Comparison of ENCODE assay signal across 7 mouse cellular contexts in genomic region chr8:57488312-57488765, GRCm38 (mm10). TPM values are rescaled to one million over a fixed set of nuclear protein-coding genes. Genes with fewer than 3 reads are reported as not detected.
DNase-seq lines count a peak whose midpoint lies in the region; ATAC-seq and TF ChIP-seq lines count a peak whose summit lies in the region.

No protein-coding gene starts in this region.

- H3K4me1 ChIP-seq in cerebellum, adult 2 months (ENCODE audit: control insufficient read depth, insufficient read depth, low read length) = peaks cover 4% of the 10 kb centered on the region; the same call in 1 of the 2 replicates
- H3K4me1 ChIP-seq in forebrain, postnatal 0 days (ENCODE audit: insufficient read depth) = peaks cover 9% of the 10 kb centered on the region; the same call in 1 of the 2 replicates
- no peaks in the 10 kb centered on the region for H3K4me1 ChIP-seq in hindbrain, embryonic 11.5 days (replicated peaks; ENCODE audit: control insufficient read depth, insufficient read depth, low read length)

- peak overlapping the region; percentile 70 for H3K27ac ChIP-seq in cerebellum, adult 2 months (ENCODE audit: insufficient read depth, low read length)
- H3K27ac ChIP-seq in forebrain, postnatal 0 days (ENCODE audit: low read depth, low read length) = peak overlapping the region; percentile 54; the same call in 1 of the 2 replicates
- H3K27ac ChIP-seq in hindbrain, embryonic 11.5 days (ENCODE audit: low read depth, low read length) = peak overlapping the region; percentile 97

- H3K4me2 ChIP-seq in forebrain, postnatal 0 days (ENCODE audit: low read depth) = peak overlapping the region; percentile 78
- peak overlapping the region; percentile 74 for H3K4me2 ChIP-seq in hindbrain, embryonic 11.5 days (replicated peaks; ENCODE audit: low read depth, low read length)

- peak; percentile 27 for ATAC-seq in forebrain, postnatal 0 days
- ATAC-seq in hindbrain, embryonic 11.5 days (ENCODE audit: low FRiP score) = peak; percentile 55

- no peak for TF ChIP-seq CTCF in cerebellum, adult 2 months (IDR thresholded peaks at IDR 0.05; ENCODE audit: borderline replicate concordance, insufficient read depth, low read depth, low read length)
- no peak for TF ChIP-seq CTCF in forebrain, postnatal 0 days (IDR thresholded peaks at IDR 0.05; ENCODE audit: low read depth)

- H3K4me3 ChIP-seq in cerebellum, adult 2 months (replicated peaks; ENCODE audit: insufficient read depth, low read depth, low read length) = peak overlapping the region; percentile 84
- peak overlapping the region; percentile 94 for H3K4me3 ChIP-seq in forebrain, postnatal 0 days (ENCODE audit: low read depth, low read length)
- peak overlapping the region; percentile 91 for H3K4me3 ChIP-seq in hindbrain, embryonic 11.5 days (ENCODE audit: low read depth, low read length)

- H3K9me3 ChIP-seq in forebrain, postnatal 0 days (ENCODE audit: low read length) = no peaks in the 10 kb centered on the region
- H3K9me3 ChIP-seq in hindbrain, embryonic 11.5 days (ENCODE audit: control insufficient read depth, low read length) = no peaks in the 10 kb centered on the region

- peak overlapping the region; percentile 40; the same call in 1 of the 2 replicates for H3K9ac ChIP-seq in forebrain, postnatal 0 days
- peak overlapping the region; percentile 16 for H3K9ac ChIP-seq in hindbrain, embryonic 11.5 days (ENCODE audit: low read depth, low read length)

- no peaks in the 10 kb centered on the region for H3K36me3 ChIP-seq in forebrain, postnatal 0 days (ENCODE audit: insufficient read depth)
- no peaks in the 10 kb centered on the region for H3K36me3 ChIP-seq in hindbrain, embryonic 11.5 days (ENCODE audit: control insufficient read depth, insufficient read depth, low read length)

- peak; percentile 84 for DNase-seq in NIH3T3 (ENCODE audit: low read depth)
- peak; percentile 70 to 72 for DNase-seq in cerebellum, adult 2 months
- peak; percentile 83 for DNase-seq in forebrain, postnatal 0 days
- DNase-seq in hindbrain, embryonic 11.5 days (ENCODE audit: low spot score) = peak; percentile 69
- DNase-seq in layer of hippocampus, postnatal 36 days = peak; percentile 38 to 55
- DNase-seq in lung, postnatal 4 days = peak; percentile 67 to 71
- DNase-seq in right cerebral cortex, postnatal 10 days (ENCODE audit: low spot score in 2 of 2) = peak; percentile 49 to 57

- no peak for TF ChIP-seq POLR2A in cerebellum, adult 2 months (IDR thresholded peaks at IDR 0.05; ENCODE audit: borderline replicate concordance, insufficient read depth, low read length)

- under 1% methylated on average over 25 of the region's 25 CpGs for WGBS in cerebellum, adult 2 months
- 1% methylated on average over 25 of the region's 25 CpGs for WGBS in forebrain, postnatal 0 days
- WGBS in hindbrain, embryonic 11.5 days = under 1% methylated on average over 25 of the region's 25 CpGs

- no peaks in the 10 kb centered on the region for H3K27me3 ChIP-seq in cerebellum, adult 2 months (ENCODE audit: control insufficient read depth, insufficient read depth, low read length)
- no peaks in the 10 kb centered on the region for H3K27me3 ChIP-seq in forebrain, postnatal 0 days (ENCODE audit: insufficient read depth, low read length)
- no peaks in the 10 kb centered on the region for H3K27me3 ChIP-seq in hindbrain, embryonic 11.5 days (ENCODE audit: control insufficient read depth, insufficient read depth, low read length)

RNA-seq across cellular contexts. Expression of gene Sap30, which starts 0.7 kb away (rescaled TPM):
- 12.5 and 14.1 TPM in 2 replicates for polyA plus RNA-seq in cerebellum, adult 2 months (2012; rRNA removed)
- total RNA-seq in forebrain, postnatal 0 days (2014; rRNA removed) = 28.4 and 42.0 TPM in 2 replicates
- 29.0 and 41.5 TPM in 2 replicates for polyA plus RNA-seq in forebrain, postnatal 0 days (2015; fragmentation: Nextera tagmentation; extraction: Ambion mirVana)
- 109 and 115 TPM in 2 replicates for polyA plus RNA-seq in hindbrain, embryonic 11.5 days (2014; fragmentation: Nextera tagmentation; extraction: Ambion mirVana)
- 10 to 100 TPM; 12.1 to 13.6 TPM for total RNA-seq in layer of hippocampus, postnatal 36 days (2021)

RNA-seq across cellular contexts. Expression of gene Hmgb2, which starts 23.4 kb away (rescaled TPM):
- polyA plus RNA-seq in cerebellum, adult 2 months (2012; rRNA removed) = 5.5 and 6.0 TPM in 2 replicates
- 17.2 and 27.8 TPM in 2 replicates for total RNA-seq in forebrain, postnatal 0 days (2014; rRNA removed)
- polyA plus RNA-seq in forebrain, postnatal 0 days (2015; fragmentation: Nextera tagmentation; extraction: Ambion mirVana) = 61.1 and 74.8 TPM in 2 replicates
- polyA plus RNA-seq in hindbrain, embryonic 11.5 days (2014; fragmentation: Nextera tagmentation; extraction: Ambion mirVana) = 457 and 512 TPM in 2 replicates
- 1 to 10 TPM; 4.8 to 5.6 TPM for total RNA-seq in layer of hippocampus, postnatal 36 days (2021)

RNA-seq across cellular contexts. Expression of gene Scrg1, which starts 32.6 kb away (rescaled TPM):
- polyA plus RNA-seq in cerebellum, adult 2 months (2012; rRNA removed) = 74.3 and 79.5 TPM in 2 replicates
- total RNA-seq in forebrain, postnatal 0 days (2014; rRNA removed) = 15.4 and 20.4 TPM in 2 replicates
- polyA plus RNA-seq in forebrain, postnatal 0 days (2015; fragmentation: Nextera tagmentation; extraction: Ambion mirVana) = 39.8 and 44.4 TPM in 2 replicates
- 1.4 and 1.6 TPM in 2 replicates for polyA plus RNA-seq in hindbrain, embryonic 11.5 days (2014; fragmentation: Nextera tagmentation; extraction: Ambion mirVana)
- total RNA-seq in layer of hippocampus, postnatal 36 days (2021) = 10 to 100 TPM; 60.1 to 68.7 TPM

Comparison
In these comparisons a context has a peak if more than half of its experiments do, and no peak if none do; other contexts are left out.
1. Peak in every context shown above with its lines: DNase-seq, ATAC-seq, H3K4me3 ChIP-seq and H3K27ac ChIP-seq.
2. RNA of gene Scrg1, which starts 32.6 kb away (polyA plus RNA-seq): 74.3 to 79.5 TPM in cerebellum, adult 2 months and 39.8 to 44.4 TPM in forebrain, postnatal 0 days; 1.4 to 1.6 TPM in hindbrain, embryonic 11.5 days; every median in the first group is over 10 times any median in the second.